Mouse (Mus musculus) CD4-positive, CD25-positive, alpha-beta regulatory T cell (primary cell): ENCODE measurements around the gene Krt78. TPM values are rescaled to one million over a fixed set of nuclear protein-coding genes. Genes with fewer than 3 reads are reported as not detected.

Source experiments
- polyA plus RNA-seq: library from polyadenylated mRNA; unstranded; fragments of 100-300 nt; shearing (Covaris generic); gene quantifications from one replicate; pipeline ENCODE4 v1.2.1, GENCODE M21; 2017

Krt78 gene
- polyA plus RNA-seq, result not detected

GRCm38 (mm10) chr15:101954187-101954586, at the start of gene Krt78:
Gene Krt78 (minus strand): TSS chr15:101954287.

DNA sequence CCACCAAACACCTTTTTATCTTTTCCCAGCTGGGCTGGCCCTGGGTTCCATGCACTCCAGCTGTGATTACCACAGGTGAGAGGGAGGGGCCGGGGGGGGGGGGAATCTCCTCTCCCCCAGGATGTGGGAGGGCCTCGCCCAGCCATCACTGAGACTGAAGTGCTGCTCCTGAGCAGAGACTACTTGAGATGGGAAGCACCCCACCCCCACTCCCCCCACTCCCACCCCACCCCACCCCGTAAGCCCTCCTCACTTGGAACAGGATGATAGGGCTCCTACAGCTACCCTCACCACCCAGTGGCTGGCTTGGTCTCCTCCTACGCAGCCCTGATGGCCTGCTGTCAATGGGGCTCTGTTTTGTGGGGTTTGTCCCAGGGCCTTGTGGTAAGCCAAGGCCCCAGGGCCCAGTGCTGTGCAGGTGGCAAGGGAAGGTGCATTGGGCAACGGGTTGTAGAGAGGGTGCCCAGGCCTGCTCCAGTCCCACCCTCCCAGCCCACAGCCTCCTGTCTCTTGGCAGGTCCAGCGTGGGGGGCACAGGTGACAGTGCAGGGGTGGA, 13.7 kb downstream of the Krt78 start, which contains the start of gene Krt79:
Krt79 (minus strand) TSS at position 51 of the 556 bp plus-strand sequence.

GRCm38 (mm10) chr15:101924635-101925034, 29.5 kb downstream of the Krt78 start, which contains the start of gene Krt4:
Gene Krt4 (minus strand): TSS chr15:101924735.

Other genes with a start within 250 kb of the Krt78 start
- gene Krt5, start 241.4 kb downstream of the Krt78 start, polyA plus RNA-seq, result not detected
- gene Krt71, start 211.2 kb downstream of the Krt78 start, polyA plus RNA-seq, result not detected
- gene Krt72, start 167.8 kb downstream of the Krt78 start, polyA plus RNA-seq, result not detected
- not detected for gene Krt73, start 151.9 kb downstream of the Krt78 start, polyA plus RNA-seq
- not detected for gene Krt2, start 136.1 kb downstream of the Krt78 start, polyA plus RNA-seq
- 0.34 TPM for gene Krt1, start 103.5 kb downstream of the Krt78 start, polyA plus RNA-seq
- gene Krt77, start 84.6 kb downstream of the Krt78 start, polyA plus RNA-seq, result 0.10 TPM
- gene Krt76, start 61.4 kb downstream of the Krt78 start, polyA plus RNA-seq, result not detected
- gene Krt4, start 29.6 kb downstream of the Krt78 start, polyA plus RNA-seq, result not detected
- gene Krt79, start 14.0 kb downstream of the Krt78 start, polyA plus RNA-seq, result 0.28 TPM
- 0.12 TPM for gene Krt8, start 50.2 kb upstream of the Krt78 start, polyA plus RNA-seq
- gene Krt18, start 73.9 kb upstream of the Krt78 start, polyA plus RNA-seq, result 1.0 TPM
- 102 TPM for gene Eif4b, start 119.5 kb upstream of the Krt78 start, polyA plus RNA-seq
- gene Tns2, start 146.1 kb upstream of the Krt78 start, polyA plus RNA-seq, result 1.5 TPM
- gene Spryd3, start 181.9 kb upstream of the Krt78 start, polyA plus RNA-seq, result 50.9 TPM
- not detected for gene Igfbp6, start 190.1 kb upstream of the Krt78 start, polyA plus RNA-seq
- gene Soat2, start 196.2 kb upstream of the Krt78 start, polyA plus RNA-seq, result 0.81 TPM
- gene Zfp740, start 249.0 kb upstream of the Krt78 start, polyA plus RNA-seq, result 100 TPM